Mouse (Mus musculus) hindbrain, embryonic 14.5 days (tissue): Measurements from ENCODE around the gene Arhgap31. TPM values are rescaled to one million over a fixed set of nuclear protein-coding genes. Genes with fewer than 3 reads are reported as not detected.

Experiments used
- ATAC-seq: fragments of 200-750 bp; cut with Nextera tagmentation; 2 replicates; pipeline ENCODE4 v1.8.0; 2017; ENCODE audit warnings: moderate number of reproducible peaks, mild to moderate bottlenecking, moderate TSS enrichment, moderate library complexity; ENCODE audit not compliant: low FRiP score
- DNase-seq: peaks from one replicate; pipeline ENCODE4 v3.0.0-alpha.2; 2015; ENCODE audit warnings: low spot score
- H3K27ac ChIP-seq: fragments of 300-500 bp; sonication (generic); 2 replicates; pipeline ENCODE4 v1.5.1; 2014; ENCODE audit warnings: mild to moderate bottlenecking, moderate library complexity
- H3K27me3 ChIP-seq: fragments of 300-500 bp; sonication (generic); 2 replicates; pipeline ENCODE4 v1.6.1; 2014; ENCODE audit warnings: mild to moderate bottlenecking, low read length, mixed read lengths; ENCODE audit not compliant: control insufficient read depth, insufficient read depth
- H3K36me3 ChIP-seq: fragments of 300-500 bp; sonication (generic); replicated peaks from 2 replicates; pipeline ENCODE4 v1.6.1; 2014; ENCODE audit not compliant: control insufficient read depth, insufficient read depth
- H3K4me1 ChIP-seq: fragments of 300-500 bp; sonication (generic); replicated peaks from 2 replicates; pipeline ENCODE4 v1.6.1; 2014; ENCODE audit warnings: antibody characterized with exemption, low read length, mixed read lengths; ENCODE audit not compliant: control insufficient read depth, insufficient read depth
- H3K4me2 ChIP-seq: fragments of 300-500 bp; sonication (generic); replicated peaks from 2 replicates; pipeline ENCODE4 v1.6.1; 2014; ENCODE audit warnings: mild to moderate bottlenecking, moderate library complexity
- H3K4me3 ChIP-seq: fragments of 300-500 bp; sonication (generic); replicated peaks from 2 replicates; pipeline ENCODE4 v1.5.1; 2014; ENCODE audit warnings: mild to moderate bottlenecking, low read length
- H3K9ac ChIP-seq: fragments of 300-500 bp; sonication (generic); 2 replicates; pipeline ENCODE4 v1.6.1; 2014
- H3K9me3 ChIP-seq: fragments of 300-500 bp; sonication (generic); 2 replicates; pipeline ENCODE4 v1.6.1; 2016; ENCODE audit warnings: low read length; ENCODE audit not compliant: control insufficient read depth
- WGBS: fragments of 180-500 bp; shearing (Covaris S2); extraction: QIAGEN DNeasy Blood & Tissue Kit; methylation state at CpG from one replicate; pipeline ENCODE4 v1.1.7; 2014; 5-methylcytosine and 5-hydroxymethylcytosine counted together
- polyA plus RNA-seq: library from polyadenylated mRNA; unstranded; fragments of >200 nt; fragmentation: Nextera tagmentation; extraction: Ambion mirVana; gene quantifications from 2 replicates; pipeline ENCODE4 v1.2.1, GENCODE M21; 2014

Arhgap31 gene
- polyA plus RNA-seq, 1 experiment from 2014 or later = 7.8 TPM

DNA sequence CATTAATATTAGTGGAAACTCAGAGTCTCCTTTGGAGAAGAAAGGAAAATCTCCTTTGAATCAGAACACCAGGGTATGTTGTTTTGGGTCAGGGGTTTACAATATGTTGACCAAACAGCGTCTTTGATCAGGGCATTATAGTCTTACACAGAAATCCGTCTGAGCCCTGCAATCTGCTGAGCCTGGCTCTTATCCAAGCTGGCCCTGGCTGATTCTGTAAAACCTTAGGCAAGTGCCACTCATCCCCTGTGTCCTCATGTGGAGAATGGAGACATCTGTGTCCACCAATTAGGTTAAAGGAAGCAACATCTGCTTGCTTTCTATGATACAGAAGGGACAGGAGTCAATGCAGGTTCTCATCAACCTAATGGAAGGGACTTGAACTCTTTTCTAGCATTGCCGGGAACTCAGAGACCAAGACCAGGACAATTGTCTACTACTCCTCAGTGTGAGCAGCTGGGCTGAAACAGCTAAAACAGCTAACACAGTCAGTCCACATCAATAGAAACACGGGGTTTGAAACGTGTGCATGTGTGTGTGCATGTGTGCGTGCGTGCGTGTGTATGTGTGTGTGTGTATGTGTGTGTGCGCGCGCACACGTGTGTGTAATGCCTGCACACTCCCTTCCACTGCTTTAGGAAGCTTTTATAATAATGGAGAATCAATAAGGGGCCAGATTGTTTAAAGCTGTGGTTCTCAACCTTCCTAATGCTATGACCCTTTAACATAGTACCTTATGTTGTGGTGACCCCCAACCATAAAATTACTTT, 42.3 kb downstream of the Arhgap31 start:
- Histone ChIP-seq H3K27ac (no peak overlapping the region; the same call in 1 of the 2 replicates), H3K4me3 (no peak overlapping the region), H3K4me2 (no peak overlapping the region), H3K36me3 (no peaks in the 10 kb centered on the region), H3K4me1 (peaks cover 11% of the 10 kb centered on the region; the same call in 1 of the 2 replicates), H3K27me3 (no peaks in the 10 kb centered on the region), H3K9me3 (no peaks in the 10 kb centered on the region), H3K9ac (no peak overlapping the region)
- 84% methylated on average over 12 of the region's 12 CpGs for WGBS
- ATAC-seq = no peak
- DNase-seq = peak; percentile 50

DNA sequence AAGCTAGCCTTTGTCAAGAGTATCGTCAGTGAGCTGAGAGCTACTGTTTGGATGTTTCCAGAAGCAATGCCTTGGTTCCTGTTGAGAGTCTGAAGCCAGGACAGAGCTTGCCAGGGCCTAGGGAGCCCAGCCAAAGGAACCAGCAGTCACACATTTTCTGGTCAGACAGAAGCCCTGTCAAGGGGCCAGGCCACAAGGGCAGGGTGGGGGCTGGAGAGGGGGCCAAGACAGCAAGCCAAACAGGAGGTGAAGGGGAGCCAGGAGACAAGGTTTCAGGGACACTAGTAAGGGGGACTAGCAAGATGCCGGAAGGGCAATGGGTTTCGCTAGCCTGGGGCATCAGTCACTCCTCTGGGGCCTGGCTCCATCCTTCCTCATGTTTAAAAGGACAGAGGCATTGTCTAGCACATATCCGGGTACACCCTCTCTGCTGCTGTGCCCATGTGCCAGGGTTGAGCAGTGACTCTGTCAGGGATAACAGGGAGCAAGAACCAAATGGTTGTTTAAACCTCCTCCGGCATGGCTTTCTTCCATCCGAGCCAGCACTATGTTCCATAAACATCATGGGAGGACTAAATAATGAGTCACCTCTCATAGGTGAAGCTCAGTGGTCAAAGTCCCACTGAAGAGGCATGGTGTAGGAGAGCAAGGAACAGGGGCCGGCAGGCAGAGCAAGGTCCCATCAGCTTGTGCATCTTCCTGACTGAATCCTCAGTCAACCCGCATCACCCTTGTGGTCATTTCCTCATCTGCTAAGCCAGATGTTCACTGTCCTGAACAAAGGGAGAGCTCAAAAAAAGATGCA, 44.0 kb downstream of the Arhgap31 start:
- H3K27me3 ChIP-seq = no peaks in the 10 kb centered on the region
- no peaks in the 10 kb centered on the region for H3K36me3 ChIP-seq
- no peak overlapping the region for H3K4me2 ChIP-seq
- no peak overlapping the region for H3K4me3 ChIP-seq
- H3K27ac ChIP-seq = no peak overlapping the region
- H3K4me1 ChIP-seq = peaks cover 11% of the 10 kb centered on the region; the same call in 1 of the 2 replicates
- WGBS = 83% methylated on average over 8 of the region's 8 CpGs
- no peak for ATAC-seq
- H3K9me3 ChIP-seq = no peaks in the 10 kb centered on the region
- H3K9ac ChIP-seq = no peak overlapping the region
- no peak for DNase-seq

DNA sequence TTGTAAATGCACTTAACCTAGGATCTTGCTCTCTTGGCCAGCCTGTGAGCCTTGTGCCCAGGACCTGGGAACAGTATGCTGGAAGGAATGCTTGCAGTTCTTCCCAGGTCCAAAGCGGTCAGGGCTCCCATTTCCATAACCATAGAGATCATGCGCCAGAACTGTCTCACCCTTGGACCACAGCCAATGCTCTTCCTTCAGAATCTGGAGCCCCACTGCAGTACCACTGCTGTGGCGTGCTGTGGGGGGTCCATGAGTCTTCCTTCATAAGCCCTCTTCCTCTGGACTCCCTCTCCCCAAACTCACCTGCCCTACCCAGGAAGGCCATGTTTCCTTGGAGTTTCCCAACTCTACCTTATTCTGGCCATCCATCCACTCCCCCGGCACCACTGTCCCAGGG, 46.6 kb downstream of the Arhgap31 start:
- Histone ChIP-seq H3K27me3 (no peaks in the 10 kb centered on the region), H3K9ac (no peak overlapping the region), H3K4me2 (no peak overlapping the region), H3K9me3 (no peaks in the 10 kb centered on the region), H3K27ac (no peak overlapping the region), H3K36me3 (no peaks in the 10 kb centered on the region), H3K4me3 (no peak overlapping the region), H3K4me1 (no peaks in the 10 kb centered on the region)
- no peak for DNase-seq
- 81% methylated on average over 4 of the region's 4 CpGs for WGBS
- ATAC-seq = no peak

DNA sequence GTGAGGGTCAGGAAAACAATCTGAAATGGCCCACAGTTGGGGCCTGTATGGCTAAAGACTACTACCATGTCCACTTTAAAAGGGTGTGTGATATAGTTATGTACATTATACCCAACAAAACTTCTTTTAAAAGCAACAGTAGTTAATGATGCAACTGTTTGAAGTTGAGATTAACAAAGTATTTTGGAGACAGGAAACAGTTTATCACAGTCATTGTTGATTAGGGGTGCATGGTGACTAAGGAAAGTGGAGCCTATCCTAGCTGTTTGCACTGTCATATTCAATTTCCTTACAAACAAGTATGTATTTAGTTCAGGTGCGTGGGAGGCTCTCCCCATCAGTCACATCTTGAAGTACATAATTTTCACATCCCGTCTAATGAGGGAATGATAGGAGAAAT, 47.1 kb downstream of the Arhgap31 start:
- H3K4me2 ChIP-seq = no peak overlapping the region
- 90% methylated on average over 2 of the region's 2 CpGs for WGBS
- DNase-seq (no peak), ATAC-seq (no peak)
- H3K27ac ChIP-seq = no peak overlapping the region
- H3K9me3 ChIP-seq = no peaks in the 10 kb centered on the region
- no peaks in the 10 kb centered on the region for H3K4me1 ChIP-seq
- H3K27me3 ChIP-seq = no peaks in the 10 kb centered on the region
- no peak overlapping the region for H3K4me3 ChIP-seq
- no peak overlapping the region for H3K9ac ChIP-seq
- H3K36me3 ChIP-seq = no peaks in the 10 kb centered on the region

DNA sequence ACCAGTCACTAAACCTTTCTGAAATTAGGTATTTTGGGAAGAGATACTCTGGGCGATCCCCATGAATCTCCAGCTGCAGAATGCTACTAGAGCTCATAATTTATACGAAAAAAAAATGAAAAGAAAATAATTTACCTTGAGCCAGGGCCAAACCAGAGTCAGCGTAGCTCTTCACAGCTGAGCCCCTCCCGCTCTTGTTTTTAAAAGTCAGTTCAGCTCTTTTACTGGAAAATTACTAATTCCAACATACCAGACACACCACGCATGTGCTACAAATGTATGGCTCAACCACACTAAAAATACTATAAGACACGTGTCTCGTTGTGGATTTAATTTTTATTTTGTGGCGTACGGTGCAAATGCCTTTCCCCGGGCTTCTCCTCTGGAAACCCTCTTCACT, 50.5 kb downstream of the Arhgap31 start:
- Histone ChIP-seq H3K9ac (no peak overlapping the region), H3K27ac (no peak overlapping the region), H3K27me3 (no peaks in the 10 kb centered on the region), H3K4me2 (no peak overlapping the region), H3K9me3 (no peaks in the 10 kb centered on the region), H3K4me3 (no peak overlapping the region), H3K4me1 (no peaks in the 10 kb centered on the region), H3K36me3 (no peaks in the 10 kb centered on the region)
- DNase-seq (no peak), ATAC-seq (no peak)
- 89% methylated on average over 10 of the region's 10 CpGs for WGBS

DNA sequence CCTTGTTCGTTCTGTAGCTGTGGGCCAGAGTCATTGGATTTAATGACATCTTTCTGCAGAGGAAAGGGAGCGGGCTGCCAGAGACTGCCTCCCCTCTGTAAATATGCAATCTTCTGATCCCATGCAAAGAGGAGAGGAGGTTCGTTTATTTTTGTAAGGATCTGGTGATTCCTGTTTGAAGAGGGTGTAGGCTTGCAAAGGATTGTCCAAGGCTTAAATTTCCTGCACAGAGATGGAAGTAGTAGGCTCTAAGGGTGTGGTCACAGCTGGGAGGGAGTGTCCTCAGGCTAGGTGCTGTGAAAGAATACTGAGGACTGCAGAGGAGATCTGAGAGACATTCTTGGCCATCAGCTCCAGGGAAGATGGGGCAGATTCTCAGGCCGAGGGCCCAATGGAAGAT, 58.8 kb downstream of the Arhgap31 start:
- H3K27ac ChIP-seq = no peak overlapping the region
- H3K9me3 ChIP-seq = no peaks in the 10 kb centered on the region
- H3K4me3 ChIP-seq = no peak overlapping the region
- no peak overlapping the region for H3K9ac ChIP-seq
- H3K27me3 ChIP-seq = no peaks in the 10 kb centered on the region
- 90% methylated on average over 4 of the region's 4 CpGs for WGBS
- ATAC-seq = no peak
- DNase-seq = no peak
- no peaks in the 10 kb centered on the region for H3K36me3 ChIP-seq
- H3K4me1 ChIP-seq = peaks cover 6% of the 10 kb centered on the region
- no peak overlapping the region for H3K4me2 ChIP-seq

DNA sequence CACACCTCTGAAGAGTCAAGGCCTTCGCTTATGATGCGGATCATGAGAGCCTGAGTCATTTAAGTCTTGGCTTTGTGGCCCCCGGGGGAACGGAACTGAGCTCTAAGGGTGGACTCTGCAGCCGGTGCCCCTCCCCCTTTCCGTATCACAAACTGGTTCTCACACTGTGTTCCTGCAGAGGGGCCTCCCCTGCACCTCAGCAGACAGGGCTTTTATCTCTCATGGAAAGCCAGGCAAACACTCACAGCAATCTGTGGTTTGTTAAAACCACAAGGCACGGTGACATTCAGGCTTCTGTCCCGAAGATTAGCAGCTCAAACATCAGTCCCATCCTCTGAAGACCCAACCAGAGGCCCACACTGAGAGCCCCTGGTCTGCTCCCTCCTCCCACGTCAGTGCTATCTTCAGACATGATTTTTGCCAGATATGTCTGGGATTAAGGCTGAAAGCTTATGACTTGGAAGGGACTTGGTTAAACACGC, 59.6 kb downstream of the Arhgap31 start:
- DNase-seq = no peak
- no peaks in the 10 kb centered on the region for H3K27me3 ChIP-seq
- H3K4me3 ChIP-seq = no peak overlapping the region
- 53% methylated on average over 10 of the region's 10 CpGs for WGBS
- no peaks in the 10 kb centered on the region for H3K9me3 ChIP-seq
- ATAC-seq = no peak
- H3K9ac ChIP-seq = no peak overlapping the region
- H3K27ac ChIP-seq = 0 out of 2 replicates have a peak overlapping the region, but pooled peaks have one; percentile 21
- peaks cover 6% of the 10 kb centered on the region for H3K4me1 ChIP-seq
- no peaks in the 10 kb centered on the region for H3K36me3 ChIP-seq
- H3K4me2 ChIP-seq = no peak overlapping the region

DNA sequence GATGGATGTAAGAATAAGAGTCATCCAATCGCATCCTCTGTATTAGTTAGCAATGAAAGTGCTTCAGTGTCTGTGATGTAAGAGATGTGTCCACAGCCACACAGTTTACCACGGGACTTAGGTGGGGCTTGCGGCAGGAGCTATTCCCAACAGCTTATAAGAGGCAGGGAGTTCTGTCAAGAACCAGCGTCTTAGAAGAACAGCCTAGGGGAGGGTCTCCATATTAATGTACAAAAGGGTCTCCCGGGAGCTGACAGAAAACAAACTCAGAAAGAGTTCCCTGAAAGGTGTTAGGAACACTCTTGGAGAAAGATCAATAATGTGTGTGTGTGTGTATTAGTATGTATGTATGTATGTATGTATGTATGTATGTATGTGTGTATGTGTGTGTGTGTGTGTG, 60.4 kb downstream of the Arhgap31 start:
- no peaks in the 10 kb centered on the region for H3K27me3 ChIP-seq
- H3K9ac ChIP-seq = no peak overlapping the region
- 88% methylated on average over 5 of the region's 5 CpGs for WGBS
- DNase-seq (no peak), ATAC-seq (no peak)
- H3K4me1 ChIP-seq = peaks cover 6% of the 10 kb centered on the region
- H3K4me3 ChIP-seq = no peak overlapping the region
- H3K27ac ChIP-seq = no peak overlapping the region
- no peaks in the 10 kb centered on the region for H3K9me3 ChIP-seq
- no peaks in the 10 kb centered on the region for H3K36me3 ChIP-seq
- no peak overlapping the region for H3K4me2 ChIP-seq

DNA sequence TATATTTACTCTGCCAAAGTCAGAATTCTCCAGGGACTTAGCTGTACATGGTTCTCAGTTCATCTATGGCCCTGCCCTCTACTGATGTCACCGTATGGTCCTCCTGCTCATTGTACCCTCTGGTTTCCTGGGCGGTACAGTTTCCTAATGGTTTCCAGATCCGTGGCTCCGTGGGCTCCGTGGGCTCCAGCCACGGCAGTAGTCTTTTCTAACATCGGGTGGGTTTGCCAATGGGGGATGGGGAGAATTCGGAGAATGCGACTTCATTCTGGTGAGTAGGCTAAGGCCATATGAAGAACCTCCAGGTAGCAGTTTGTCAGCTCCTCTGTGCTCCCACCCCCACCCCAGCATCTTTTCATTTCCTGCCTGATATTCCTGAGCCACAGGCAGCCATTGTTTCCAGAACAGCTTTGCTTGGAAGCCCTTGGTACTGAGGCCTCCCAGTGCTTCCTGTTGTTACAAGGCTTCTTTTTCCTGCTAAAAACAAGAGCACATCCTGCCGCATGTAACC, 61.3 kb downstream of the Arhgap31 start:
- Histone ChIP-seq H3K9ac (no peak overlapping the region), H3K36me3 (no peaks in the 10 kb centered on the region), H3K4me3 (no peak overlapping the region), H3K4me2 (no peak overlapping the region), H3K27ac (no peak overlapping the region), H3K4me1 (peaks cover 6% of the 10 kb centered on the region), H3K9me3 (no peaks in the 10 kb centered on the region), H3K27me3 (no peaks in the 10 kb centered on the region)
- 84% methylated on average over 10 of the region's 10 CpGs for WGBS
- ATAC-seq = no peak
- no peak for DNase-seq
